Comparison of ENCODE assay signal across 15 mouse cellular contexts in genomic region chr11:83067982-83068694, GRCm38 (mm10). TPM values are rescaled to one million over a fixed set of nuclear protein-coding genes. Genes with fewer than 3 reads are reported as not detected.
A peak's percentile ranks its signal among the peaks of the same experiment; 100 is the strongest.
DNase-seq lines count a peak whose midpoint lies in the region; ATAC-seq and TF ChIP-seq lines count a peak whose summit lies in the region.
"Had no signal": no experiment of that assay in that cellular context is flagged by ENCODE, and none has a peak within 500 bp of the region (broad histone marks: within the 10 kb centered on the region; RNA-seq: fewer than 3 reads in every experiment).

No protein-coding gene starts in this region.

- H3K36me3 ChIP-seq in heart, embryonic 12.5 days: no peaks in the 10 kb centered on the region
- no peaks in the 10 kb centered on the region for H3K36me3 ChIP-seq in midbrain, postnatal 0 days (ENCODE audit: insufficient read depth, low read length)
- no peaks in the 10 kb centered on the region for H3K36me3 ChIP-seq in midbrain, embryonic 11.5 days (ENCODE audit: control insufficient read depth, insufficient read depth, low read length)
- H3K36me3 ChIP-seq in small intestine, adult 2 months (ENCODE audit: control insufficient read depth, insufficient read depth, low read length): peaks cover 20% of the 10 kb centered on the region
- H3K36me3 ChIP-seq: hindbrain, embryonic 15.5 days; limb, embryonic 13.5 days; midbrain, embryonic 12.5 days had no signal

- TF ChIP-seq CTCF in midbrain, postnatal 0 days (IDR thresholded peaks at IDR 0.05): peak; percentile 28; the same call in 1 of the 2 replicates
- peak; percentile 58; the same call in 1 of the 2 replicates for TF ChIP-seq CTCF in small intestine, adult 2 months (IDR thresholded peaks at IDR 0.05; ENCODE audit: extremely low read depth, insufficient read length, insufficient replicate concordance, low read depth, low read length)

- no peak overlapping the region for H3K4me3 ChIP-seq in heart, embryonic 12.5 days
- no peak overlapping the region for H3K4me3 ChIP-seq in midbrain, postnatal 0 days (ENCODE audit: low read depth, low read length)
- H3K4me3 ChIP-seq in midbrain, embryonic 11.5 days (ENCODE audit: low read depth, low read length): no peak overlapping the region
- H3K4me3 ChIP-seq in small intestine, adult 2 months (ENCODE audit: low read depth, low read length): no peak overlapping the region
- H3K4me3 ChIP-seq: erythroblast, embryonic 14.5 days; hindbrain, embryonic 15.5 days; limb, embryonic 13.5 days; midbrain, embryonic 12.5 days had no signal

- TF ChIP-seq POLR2A in small intestine, adult 2 months (IDR thresholded peaks at IDR 0.05; ENCODE audit: low read depth, low read length): no peak

- no peaks in the 10 kb centered on the region; the same call in 1 of the 2 replicates for H3K9me3 ChIP-seq in heart, embryonic 12.5 days (replicated peaks)
- H3K9me3 ChIP-seq in midbrain, postnatal 0 days (ENCODE audit: low read length): no peaks in the 10 kb centered on the region
- H3K9me3 ChIP-seq in midbrain, embryonic 11.5 days (ENCODE audit: control insufficient read depth, low read length): no peaks in the 10 kb centered on the region
- H3K9me3 ChIP-seq: hindbrain, embryonic 15.5 days; limb, embryonic 13.5 days; midbrain, embryonic 12.5 days had no signal

- no peak overlapping the region for H3K27ac ChIP-seq in heart, embryonic 12.5 days (ENCODE audit: poor library complexity, severe bottlenecking)
- H3K27ac ChIP-seq in midbrain, postnatal 0 days (ENCODE audit: low read depth, low read length): no peak overlapping the region
- H3K27ac ChIP-seq in midbrain, embryonic 11.5 days (ENCODE audit: low read depth, low read length): no peak overlapping the region
- no peak overlapping the region for H3K27ac ChIP-seq in small intestine, adult 2 months (ENCODE audit: insufficient read depth, low read depth, low read length)
- H3K27ac ChIP-seq: hindbrain, embryonic 15.5 days; limb, embryonic 13.5 days; midbrain, embryonic 12.5 days had no signal

- H3K4me1 ChIP-seq in heart, embryonic 12.5 days (replicated peaks): peaks cover 23% of the 10 kb centered on the region
- no peaks in the 10 kb centered on the region for H3K4me1 ChIP-seq in midbrain, postnatal 0 days (ENCODE audit: insufficient read depth, low read length)
- H3K4me1 ChIP-seq in midbrain, embryonic 11.5 days (ENCODE audit: control insufficient read depth, insufficient read depth, low read length): no peaks in the 10 kb centered on the region
- H3K4me1 ChIP-seq in small intestine, adult 2 months (ENCODE audit: control insufficient read depth, insufficient read depth, insufficient read length, low read length): peaks cover 6% of the 10 kb centered on the region; the same call in 1 of the 2 replicates
- H3K4me1 ChIP-seq: hindbrain, embryonic 15.5 days had no signal

- peak; percentile 68 for DNase-seq in heart, adult 11 months
- DNase-seq in midbrain, postnatal 0 days (ENCODE audit: low spot score): no peak
- no peak for DNase-seq in midbrain, embryonic 11.5 days (ENCODE audit: low spot score, missing footprints)
- DNase-seq in T-cell, adult 2 months (ENCODE audit: low spot score): peak; percentile 49
- no peak for DNase-seq in left cerebral cortex, postnatal 4 days
- DNase-seq in retina, embryonic 14.5 days (ENCODE audit: low spot score): no peak
- DNase-seq: adrenal gland, postnatal 25 days had no signal

- intact Hi-C loops in left cerebral cortex, postnatal 4 days (cut with DNase I): no loop called here

- H3K27me3 ChIP-seq in heart, embryonic 12.5 days (replicated peaks): no peaks in the 10 kb centered on the region
- no peaks in the 10 kb centered on the region for H3K27me3 ChIP-seq in midbrain, postnatal 0 days (ENCODE audit: insufficient read depth, low read length)
- H3K27me3 ChIP-seq in midbrain, embryonic 11.5 days (ENCODE audit: control insufficient read depth, insufficient read depth, low read length): no peaks in the 10 kb centered on the region
- no peaks in the 10 kb centered on the region for H3K27me3 ChIP-seq in small intestine, adult 2 months (ENCODE audit: control insufficient read depth, insufficient read depth, low read length)
- H3K27me3 ChIP-seq: hindbrain, embryonic 15.5 days; midbrain, embryonic 12.5 days had no signal

- ATAC-seq in heart, embryonic 12.5 days (ENCODE audit: insufficient number of reproducible peaks, low FRiP score): no peak
- no peak for ATAC-seq in midbrain, postnatal 0 days (ENCODE audit: low FRiP score)
- ATAC-seq in midbrain, embryonic 11.5 days (ENCODE audit: low FRiP score): no peak

- H3K9ac ChIP-seq in heart, embryonic 12.5 days: no peak overlapping the region
- no peak overlapping the region for H3K9ac ChIP-seq in midbrain, postnatal 0 days (replicated peaks; ENCODE audit: low read length, poor library complexity, severe bottlenecking)
- H3K9ac ChIP-seq in midbrain, embryonic 11.5 days (ENCODE audit: low read length): no peak overlapping the region
- H3K9ac ChIP-seq: hindbrain, embryonic 15.5 days; limb, embryonic 13.5 days; midbrain, embryonic 12.5 days had no signal

- no peak overlapping the region for H3K4me2 ChIP-seq in heart, embryonic 12.5 days
- no peak overlapping the region for H3K4me2 ChIP-seq in midbrain, postnatal 0 days (ENCODE audit: low read depth, low read length, poor library complexity, severe bottlenecking)
- no peak overlapping the region for H3K4me2 ChIP-seq in midbrain, embryonic 11.5 days
- H3K4me2 ChIP-seq: hindbrain, embryonic 15.5 days; limb, embryonic 13.5 days; midbrain, embryonic 12.5 days had no signal

- whole genome bisulfite sequencing in heart, embryonic 12.5 days: 74% methylated on average over 4 of the region's 4 CpGs
- 75% methylated on average over 4 of the region's 4 CpGs for WGBS in midbrain, postnatal 0 days
- 74% methylated on average over 4 of the region's 4 CpGs for WGBS in midbrain, embryonic 11.5 days
- 87% methylated on average over 4 of the region's 4 CpGs for WGBS in small intestine, adult 2 months

RNA-seq across cellular contexts. Expression of gene Slfn2, which starts 3.2 kb away (rescaled TPM):
- polyA plus RNA-seq in heart, embryonic 12.5 days (2016; fragmentation: Nextera tagmentation; extraction: Ambion mirVana): 2.6 and 3.4 TPM in 2 replicates
- total RNA-seq in midbrain, postnatal 0 days (2014; rRNA removed): 1.7 and 1.9 TPM in 2 replicates
- 1.4 and 1.8 TPM in 2 replicates for polyA plus RNA-seq in midbrain, postnatal 0 days (2015; fragmentation: Nextera tagmentation; extraction: Ambion mirVana)
- 2.3 and 2.7 TPM in 2 replicates for polyA plus RNA-seq in midbrain, embryonic 11.5 days (2014; fragmentation: Nextera tagmentation; extraction: Ambion mirVana)
- polyA plus RNA-seq in small intestine, adult 2 months (2012; rRNA removed): 3.4 and 4.2 TPM in 2 replicates
- total RNA-seq in left cerebral cortex, postnatal 4 days (2021): under 1 TPM; 0.42 to 0.68 TPM
- polyA plus RNA-seq: erythroblast, embryonic 14.5 days had no signal

RNA-seq across cellular contexts. Expression of gene Slfn8, which starts 47.5 kb away (rescaled TPM):
- polyA plus RNA-seq in heart, embryonic 12.5 days (2016; fragmentation: Nextera tagmentation; extraction: Ambion mirVana): 0.26 and 0.36 TPM in 2 replicates
- 0.16 and 0.52 TPM in 2 replicates for total RNA-seq in midbrain, postnatal 0 days (2014; rRNA removed)
- 0.12 and 0.15 TPM in 2 replicates for polyA plus RNA-seq in midbrain, postnatal 0 days (2015; fragmentation: Nextera tagmentation; extraction: Ambion mirVana)
- 0.11 and 0.28 TPM in 2 replicates for polyA plus RNA-seq in midbrain, embryonic 11.5 days (2014; fragmentation: Nextera tagmentation; extraction: Ambion mirVana)
- 0.11 and 0.28 TPM in 2 replicates for polyA plus RNA-seq in small intestine, adult 2 months (2012; rRNA removed)
- total RNA-seq in left cerebral cortex, postnatal 4 days (2021): under 1 TPM in 1 of 2 experiments, not detected in 1; 0.12 TPM
- polyA plus RNA-seq: erythroblast, embryonic 14.5 days had no signal

RNA-seq across cellular contexts. Expression of gene Slfn1, which starts 48.5 kb away (rescaled TPM):
- not detected in 2 replicates for polyA plus RNA-seq in heart, embryonic 12.5 days (2016; fragmentation: Nextera tagmentation; extraction: Ambion mirVana)
- not detected in 2 replicates for total RNA-seq in midbrain, postnatal 0 days (2014; rRNA removed)
- polyA plus RNA-seq in midbrain, postnatal 0 days (2015; fragmentation: Nextera tagmentation; extraction: Ambion mirVana): 0.11 TPM in 1 of 2 replicates, not detected in the other
- 0.10 TPM in 1 of 2 replicates, not detected in the other for polyA plus RNA-seq in midbrain, embryonic 11.5 days (2014; fragmentation: Nextera tagmentation; extraction: Ambion mirVana)
- 0.18 and 0.81 TPM in 2 replicates for polyA plus RNA-seq in small intestine, adult 2 months (2012; rRNA removed)
- not detected for total RNA-seq in left cerebral cortex, postnatal 4 days (2021)
- total RNA-seq: adrenal gland, postnatal 25 days; layer of hippocampus, adult 8-10 months had no signal
- polyA plus RNA-seq: erythroblast, embryonic 14.5 days; hindbrain, embryonic 15.5 days; limb, embryonic 13.5 days; midbrain, embryonic 12.5 days; neural tube, embryonic 14.5 days had no signal

Comparison
In these comparisons a context has a peak if more than half of its experiments do, and no peak if none do; other contexts are left out.
1. DNase-seq: peak in heart, adult 11 months (single experiment) and T-cell, adult 2 months (single experiment); none in midbrain, postnatal 0 days (single experiment), midbrain, embryonic 11.5 days (single experiment), left cerebral cortex, postnatal 4 days (single experiment) and retina, embryonic 14.5 days (single experiment).